Mouse (Mus musculus): ENCODE results near the gene Slco1b2. TPM values are rescaled to one million over a fixed set of nuclear protein-coding genes. Genes with fewer than 3 reads are reported as not detected.

Slco1b2 gene
- polyA plus RNA-seq, 1 experiment from 2014 or later, result 0.08 TPM

DNA sequence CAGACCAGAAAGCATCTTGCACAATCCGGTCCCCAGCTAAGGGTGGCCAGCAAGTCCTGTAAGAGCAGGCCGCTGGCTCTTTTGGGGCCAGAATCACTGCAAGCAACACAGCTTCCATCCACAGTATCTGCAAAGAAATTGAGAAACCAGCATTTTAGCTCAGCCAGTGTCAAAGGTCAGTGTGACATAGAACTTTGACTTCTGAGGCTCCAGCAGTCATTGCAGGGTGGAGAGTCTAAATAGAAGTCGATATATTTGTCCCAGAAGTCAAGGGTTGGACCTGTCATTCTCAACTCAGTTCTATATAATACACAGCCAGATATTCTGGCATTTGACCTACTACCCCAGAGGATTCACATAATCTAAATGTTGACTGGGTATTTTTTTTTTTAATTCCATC lies 14.0 kb upstream of the Slco1b2 start:
- 88% methylated on average over 3 of the region's 3 CpGs for WGBS
- DNase-seq (ENCODE audit: low spot score), result no peak
- Histone ChIP-seq H3K4me1 (ENCODE audit: control insufficient read depth, insufficient read depth, low read length) (no peaks in the 10 kb centered on the region), H3K4me2 (ENCODE audit: low read depth) (no peak overlapping the region), H3K36me3 (ENCODE audit: control insufficient read depth, insufficient read depth, low read length) (no peaks in the 10 kb centered on the region), H3K27me3 (ENCODE audit: control insufficient read depth, insufficient read depth, low read length) (no peaks in the 10 kb centered on the region), H3K4me3 (ENCODE audit: low read depth, low read length) (no peak overlapping the region), H3K9ac (ENCODE audit: low read length) (no peak overlapping the region), H3K27ac (ENCODE audit: low read depth, low read length) (no peak overlapping the region), H3K9me3 (ENCODE audit: control insufficient read depth, low read length) (no peaks in the 10 kb centered on the region)
- no peak for ATAC-seq (ENCODE audit: insufficient read depth, low FRiP score, low TSS enrichment)

DNA sequence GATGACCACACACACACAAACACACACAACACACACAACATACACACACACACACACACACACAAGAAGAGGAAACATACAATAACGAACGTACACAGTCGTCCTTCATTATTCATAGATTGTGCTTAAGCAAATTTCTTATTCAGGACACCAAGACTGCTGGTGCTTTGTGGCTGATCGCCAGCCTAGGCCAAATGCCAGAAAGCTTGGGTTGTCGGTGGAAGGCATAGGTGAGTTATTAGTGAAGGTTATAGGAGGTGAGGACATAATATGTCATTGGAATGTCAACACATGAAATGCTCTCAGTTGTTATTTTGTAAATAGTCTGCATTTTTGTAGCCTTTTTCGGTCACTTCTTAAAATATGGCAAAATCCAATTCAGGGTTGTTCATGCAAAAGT lies 3.6 kb downstream of the Slco1b2 start:
- Histone ChIP-seq H3K4me1 (ENCODE audit: control insufficient read depth, insufficient read depth, low read length) (no peaks in the 10 kb centered on the region), H3K27ac (ENCODE audit: low read depth, low read length) (no peak overlapping the region), H3K9me3 (ENCODE audit: control insufficient read depth, low read length) (no peaks in the 10 kb centered on the region), H3K36me3 (ENCODE audit: control insufficient read depth, insufficient read depth, low read length) (no peaks in the 10 kb centered on the region), H3K4me2 (ENCODE audit: low read depth) (no peak overlapping the region), H3K4me3 (ENCODE audit: low read depth, low read length) (no peak overlapping the region), H3K27me3 (ENCODE audit: control insufficient read depth, insufficient read depth, low read length) (no peaks in the 10 kb centered on the region), H3K9ac (ENCODE audit: low read length) (no peak overlapping the region)
- DNase-seq (ENCODE audit: low spot score) (no peak), ATAC-seq (ENCODE audit: insufficient read depth, low FRiP score, low TSS enrichment) (no peak)
- 90% methylated on average over 6 of the region's 6 CpGs for WGBS

DNA sequence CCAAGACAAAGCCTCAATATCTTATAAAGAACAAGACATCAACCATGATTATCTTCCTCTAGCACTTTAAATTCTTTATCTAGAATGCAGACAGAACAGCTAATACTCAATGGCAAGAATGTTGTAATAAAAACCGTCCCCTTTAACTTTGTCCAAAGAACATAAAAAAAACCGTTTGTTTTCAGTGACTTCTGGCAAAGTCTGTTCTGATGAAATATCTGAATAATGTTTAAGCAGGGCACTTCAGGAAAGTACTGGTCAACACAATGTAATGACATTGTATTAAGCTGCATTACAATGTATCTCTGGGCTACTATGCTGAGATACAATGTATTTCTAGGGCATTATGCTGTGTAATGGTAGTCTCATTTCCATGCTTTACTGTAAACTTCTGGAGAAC lies 5.9 kb downstream of the Slco1b2 start:
- Histone ChIP-seq H3K9ac (ENCODE audit: low read length) (no peak overlapping the region), H3K9me3 (ENCODE audit: control insufficient read depth, low read length) (no peaks in the 10 kb centered on the region), H3K4me1 (ENCODE audit: control insufficient read depth, insufficient read depth, low read length) (no peaks in the 10 kb centered on the region), H3K27ac (ENCODE audit: low read depth, low read length) (no peak overlapping the region), H3K27me3 (ENCODE audit: control insufficient read depth, insufficient read depth, low read length) (no peaks in the 10 kb centered on the region), H3K4me2 (ENCODE audit: low read depth) (no peak overlapping the region), H3K4me3 (ENCODE audit: low read depth, low read length) (no peak overlapping the region), H3K36me3 (ENCODE audit: control insufficient read depth, insufficient read depth, low read length) (no peaks in the 10 kb centered on the region)
- DNase-seq (ENCODE audit: low spot score) (no peak), ATAC-seq (ENCODE audit: insufficient read depth, low FRiP score, low TSS enrichment) (no peak)
- WGBS, result 79% methylated on average over 2 of the region's 2 CpGs

DNA sequence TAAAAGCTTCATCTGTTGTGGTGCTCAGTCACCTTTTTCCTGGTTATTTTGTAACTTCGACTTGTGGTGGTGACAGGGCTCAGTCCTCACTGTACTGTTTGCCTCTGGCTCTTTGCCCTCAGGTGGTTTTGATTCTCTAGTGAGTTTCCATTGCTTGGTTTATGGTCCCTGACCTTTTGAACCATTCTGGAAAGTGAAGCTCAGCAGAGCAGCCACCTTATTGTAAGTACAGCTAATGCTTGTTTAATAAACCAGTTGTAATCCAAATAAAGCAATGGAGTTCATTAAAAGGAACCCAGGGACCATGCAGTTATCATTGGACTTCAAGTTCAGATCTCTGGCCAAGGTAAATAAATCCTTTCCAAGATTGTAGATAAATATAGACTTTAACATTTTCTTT lies 11.3 kb downstream of the Slco1b2 start:
- Histone ChIP-seq H3K4me3 (ENCODE audit: low read depth, low read length) (no peak overlapping the region), H3K4me2 (ENCODE audit: low read depth) (no peak overlapping the region), H3K36me3 (ENCODE audit: control insufficient read depth, insufficient read depth, low read length) (no peaks in the 10 kb centered on the region), H3K27me3 (ENCODE audit: control insufficient read depth, insufficient read depth, low read length) (no peaks in the 10 kb centered on the region), H3K9me3 (ENCODE audit: control insufficient read depth, low read length) (no peaks in the 10 kb centered on the region), H3K27ac (ENCODE audit: low read depth, low read length) (no peak overlapping the region), H3K9ac (ENCODE audit: low read length) (no peak overlapping the region), H3K4me1 (ENCODE audit: control insufficient read depth, insufficient read depth, low read length) (no peaks in the 10 kb centered on the region)
- DNase-seq (ENCODE audit: low spot score), result no peak
- ATAC-seq (ENCODE audit: insufficient read depth, low FRiP score, low TSS enrichment), result no peak
- WGBS, result 62% methylated on average over 1 of the region's 1 CpGs

DNA sequence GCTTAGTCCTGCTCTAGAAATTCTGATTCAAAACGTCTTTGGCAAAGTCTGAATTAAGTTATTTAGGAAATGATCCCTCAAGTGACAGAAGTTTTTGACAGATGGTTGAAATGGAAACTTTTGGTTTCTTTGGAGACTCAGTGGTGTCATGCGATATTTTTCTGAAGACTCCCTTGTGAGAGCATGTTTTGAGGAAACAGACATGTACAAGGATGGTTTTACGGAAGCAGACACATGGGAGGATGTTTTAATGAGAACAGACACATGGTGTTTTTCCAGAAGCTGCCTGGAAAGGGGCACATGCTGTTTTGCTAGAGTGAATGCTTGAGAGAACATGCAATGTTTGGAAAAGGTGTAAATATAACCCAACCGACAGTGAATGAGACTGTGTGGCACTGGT lies 57.7 kb downstream of the Slco1b2 start:
- Histone ChIP-seq H3K27ac (ENCODE audit: low read depth, low read length) (no peak overlapping the region), H3K36me3 (ENCODE audit: control insufficient read depth, insufficient read depth, low read length) (no peaks in the 10 kb centered on the region), H3K4me3 (ENCODE audit: low read depth, low read length) (no peak overlapping the region), H3K4me2 (ENCODE audit: low read depth) (no peak overlapping the region), H3K27me3 (ENCODE audit: control insufficient read depth, insufficient read depth, low read length) (no peaks in the 10 kb centered on the region), H3K9me3 (ENCODE audit: control insufficient read depth, low read length) (no peaks in the 10 kb centered on the region), H3K9ac (ENCODE audit: low read length) (no peak overlapping the region), H3K4me1 (ENCODE audit: control insufficient read depth, insufficient read depth, low read length) (no peaks in the 10 kb centered on the region)
- DNase-seq (ENCODE audit: low spot score), result no peak
- 72% methylated on average over 4 of the region's 4 CpGs for WGBS
- ATAC-seq (ENCODE audit: insufficient read depth, low FRiP score, low TSS enrichment), result no peak

DNA sequence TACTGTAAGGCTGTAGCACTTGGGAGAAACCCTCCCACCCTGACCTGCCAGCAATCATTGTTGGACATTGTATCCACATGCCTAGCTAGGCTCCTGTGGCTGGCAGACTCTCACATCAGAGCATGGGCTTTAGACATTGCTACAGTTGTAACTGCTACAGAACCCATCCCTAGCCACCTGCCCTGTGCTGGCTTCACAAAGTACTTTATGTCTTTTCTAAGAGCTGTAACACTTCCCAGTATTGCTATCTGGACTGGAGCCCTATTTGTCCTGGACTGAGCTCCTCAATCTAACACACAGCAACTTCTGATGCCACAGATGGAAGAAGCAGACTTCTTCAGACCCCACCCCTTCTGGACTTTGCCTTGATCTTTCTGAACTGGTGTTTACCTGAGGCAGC lies 61.9 kb downstream of the Slco1b2 start:
- H3K4me3 ChIP-seq (ENCODE audit: low read depth, low read length), result no peak overlapping the region
- DNase-seq (ENCODE audit: low spot score), result no peak
- H3K27me3 ChIP-seq (ENCODE audit: control insufficient read depth, insufficient read depth, low read length), result no peaks in the 10 kb centered on the region
- no peaks in the 10 kb centered on the region for H3K4me1 ChIP-seq (ENCODE audit: control insufficient read depth, insufficient read depth, low read length)
- H3K9me3 ChIP-seq (ENCODE audit: control insufficient read depth, low read length), result no peaks in the 10 kb centered on the region
- H3K27ac ChIP-seq (ENCODE audit: low read depth, low read length), result no peak overlapping the region
- H3K4me2 ChIP-seq (ENCODE audit: low read depth), result no peak overlapping the region
- H3K9ac ChIP-seq (ENCODE audit: low read length), result no peak overlapping the region
- no peaks in the 10 kb centered on the region for H3K36me3 ChIP-seq (ENCODE audit: control insufficient read depth, insufficient read depth, low read length)
- no peak for ATAC-seq (ENCODE audit: insufficient read depth, low FRiP score, low TSS enrichment)

Other genes with a start within 250 kb of the Slco1b2 start
- gene Slco1c1, start 105.2 kb upstream of the Slco1b2 start, polyA plus RNA-seq (2014; fragmentation: Nextera tagmentation; extraction: Ambion mirVana), result 0.77 and 0.85 TPM in 2 replicates
- gene Gm5724, start 144.3 kb downstream of the Slco1b2 start, polyA plus RNA-seq (2014; fragmentation: Nextera tagmentation; extraction: Ambion mirVana), result not detected in 2 replicates
- gene Slco1a4, start 226.7 kb downstream of the Slco1b2 start, polyA plus RNA-seq (2014; fragmentation: Nextera tagmentation; extraction: Ambion mirVana), result 0.13 TPM in 1 of 2 replicates, not detected in the other